Mouse (Mus musculus): Measurements from ENCODE around the gene Tmem234. TPM values are rescaled to one million over a fixed set of nuclear protein-coding genes. Genes with fewer than 3 reads are reported as not detected.

The Tmem234 gene
- polyA plus RNA-seq, 1 experiment from 2014 or later: 159 TPM

GRCm38 (mm10) chr4:129584370-129584769 is 16.1 kb upstream of the Tmem234 start:
- H3K27ac ChIP-seq: peak overlapping the region; percentile 86
- 48% methylated on average over 1 of the region's 1 CpGs for WGBS (ENCODE audit: insufficient replicate concordance)
- H3K27me3 ChIP-seq (replicated peaks): no peaks in the 10 kb centered on the region
- H3K4me3 ChIP-seq: peak overlapping the region; percentile 56
- H3K9ac ChIP-seq: peak overlapping the region; percentile 72
- peaks cover 48% of the 10 kb centered on the region for H3K4me1 ChIP-seq
- peak overlapping the region; percentile 86 for H3K4me2 ChIP-seq
- H3K36me3 ChIP-seq: no peaks in the 10 kb centered on the region
- no peaks in the 10 kb centered on the region for H3K9me3 ChIP-seq (replicated peaks)
- no peak for ATAC-seq

- H3K9me3 ChIP-seq (replicated peaks): no peaks in the 10 kb centered on the region
- peaks cover 1% of the 10 kb centered on the region; the same call in 1 of the 2 replicates for H3K36me3 ChIP-seq
- 2% methylated on average over 36 of the region's 36 CpGs for WGBS (ENCODE audit: insufficient replicate concordance)
- no peaks in the 10 kb centered on the region for H3K27me3 ChIP-seq (replicated peaks)
- peaks cover 51% of the 10 kb centered on the region for H3K4me1 ChIP-seq
- peak overlapping the region; percentile 56 for H3K4me3 ChIP-seq
- H3K4me2 ChIP-seq: peak overlapping the region; percentile 86
- peak overlapping the region; percentile 86 for H3K27ac ChIP-seq
- peak; percentile 75 for ATAC-seq
- H3K9ac ChIP-seq: peak overlapping the region; percentile 72
Observed at GRCm38 (mm10) chr4:129584884-129585608, 15.4 kb upstream of the Tmem234 start.

- H3K4me2 ChIP-seq: peak overlapping the region; percentile 86
- H3K27ac ChIP-seq: peak overlapping the region; percentile 86
- peaks cover 50% of the 10 kb centered on the region for H3K4me1 ChIP-seq
- no peaks in the 10 kb centered on the region for H3K27me3 ChIP-seq (replicated peaks)
- H3K9ac ChIP-seq: peak overlapping the region; percentile 72
- ATAC-seq: peak; percentile 74
- peak overlapping the region; percentile 56 for H3K4me3 ChIP-seq
- 39% methylated on average over 9 of the region's 9 CpGs for WGBS (ENCODE audit: insufficient replicate concordance)
- no peaks in the 10 kb centered on the region for H3K9me3 ChIP-seq (replicated peaks)
- peaks cover 9% of the 10 kb centered on the region for H3K36me3 ChIP-seq
Observed at GRCm38 (mm10) chr4:129585773-129586172, 14.7 kb upstream of the Tmem234 start.

DNA sequence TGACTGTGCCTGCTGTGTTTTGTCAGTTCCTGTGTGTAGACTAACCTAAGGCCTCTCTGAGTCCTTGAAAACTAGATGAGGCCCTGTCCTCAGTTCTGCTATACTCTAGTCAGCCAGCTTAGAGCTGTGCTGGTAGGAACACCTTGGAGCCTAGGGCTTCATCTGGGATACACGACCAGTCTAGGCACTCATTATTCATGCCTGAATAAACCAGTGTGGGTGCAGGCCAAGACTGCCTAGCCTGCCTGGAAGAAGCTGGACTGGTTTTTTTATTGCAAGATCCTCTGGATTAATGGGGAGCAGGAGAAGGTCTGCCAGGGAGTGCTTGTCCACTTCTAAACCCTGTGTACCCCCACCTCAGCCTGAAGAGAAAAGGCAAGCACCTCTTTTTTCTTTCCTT is 13.5 kb upstream of the Tmem234 start:
- Histone ChIP-seq H3K4me1 (peaks cover 50% of the 10 kb centered on the region), H3K4me3 (no peak overlapping the region), H3K4me2 (no peak overlapping the region), H3K36me3 (peaks cover 20% of the 10 kb centered on the region), H3K27me3 (replicated peaks) (no peaks in the 10 kb centered on the region), H3K27ac (peak overlapping the region; percentile 68), H3K9ac (no peak overlapping the region), H3K9me3 (replicated peaks) (no peaks in the 10 kb centered on the region)
- ATAC-seq: no peak
- WGBS (ENCODE audit: insufficient replicate concordance): 64% methylated on average over 1 of the region's 1 CpGs

- Histone ChIP-seq H3K27me3 (replicated peaks) (no peaks in the 10 kb centered on the region), H3K36me3 (peaks cover 39% of the 10 kb centered on the region), H3K27ac (peak overlapping the region; percentile 84), H3K4me2 (peak overlapping the region; percentile 39), H3K9ac (peak overlapping the region; percentile 37), H3K4me1 (peaks cover 50% of the 10 kb centered on the region), H3K9me3 (replicated peaks) (no peaks in the 10 kb centered on the region), H3K4me3 (no peak overlapping the region)
- WGBS (ENCODE audit: insufficient replicate concordance): 49% methylated on average over 4 of the region's 4 CpGs
- ATAC-seq: peak; percentile 72
Observed at GRCm38 (mm10) chr4:129588865-129589264, 11.6 kb upstream of the Tmem234 start.

- ATAC-seq: peak; percentile 89
- peak overlapping the region; percentile 80 for H3K27ac ChIP-seq
- H3K9me3 ChIP-seq (replicated peaks): no peaks in the 10 kb centered on the region
- H3K36me3 ChIP-seq: peaks cover 61% of the 10 kb centered on the region
- H3K4me1 ChIP-seq: peaks cover 16% of the 10 kb centered on the region
- 0 out of 2 replicates have a peak overlapping the region, but pooled peaks have one; percentile 15 for H3K9ac ChIP-seq
- no peaks in the 10 kb centered on the region for H3K27me3 ChIP-seq (replicated peaks)
- H3K4me2 ChIP-seq: peak overlapping the region; percentile 14
- 37% methylated on average over 7 of the region's 7 CpGs for WGBS (ENCODE audit: insufficient replicate concordance)
- no peak overlapping the region for H3K4me3 ChIP-seq
Observed at GRCm38 (mm10) chr4:129608426-129609025, 8.1 kb downstream of the Tmem234 start.

GRCm38 (mm10) chr4:129609139-129609631 is 8.7 kb downstream of the Tmem234 start:
- peaks cover 15% of the 10 kb centered on the region for H3K4me1 ChIP-seq
- no peak overlapping the region for H3K9ac ChIP-seq
- no peak overlapping the region for H3K4me2 ChIP-seq
- H3K9me3 ChIP-seq (replicated peaks): no peaks in the 10 kb centered on the region
- no peak overlapping the region for H3K4me3 ChIP-seq
- WGBS (ENCODE audit: insufficient replicate concordance): 71% methylated on average over 12 of the region's 12 CpGs
- H3K36me3 ChIP-seq: peaks cover 60% of the 10 kb centered on the region
- peak overlapping the region; percentile 2 for H3K27ac ChIP-seq
- ATAC-seq: no peak; the same call in 1 of the 2 replicates
- H3K27me3 ChIP-seq (replicated peaks): no peaks in the 10 kb centered on the region

DNA sequence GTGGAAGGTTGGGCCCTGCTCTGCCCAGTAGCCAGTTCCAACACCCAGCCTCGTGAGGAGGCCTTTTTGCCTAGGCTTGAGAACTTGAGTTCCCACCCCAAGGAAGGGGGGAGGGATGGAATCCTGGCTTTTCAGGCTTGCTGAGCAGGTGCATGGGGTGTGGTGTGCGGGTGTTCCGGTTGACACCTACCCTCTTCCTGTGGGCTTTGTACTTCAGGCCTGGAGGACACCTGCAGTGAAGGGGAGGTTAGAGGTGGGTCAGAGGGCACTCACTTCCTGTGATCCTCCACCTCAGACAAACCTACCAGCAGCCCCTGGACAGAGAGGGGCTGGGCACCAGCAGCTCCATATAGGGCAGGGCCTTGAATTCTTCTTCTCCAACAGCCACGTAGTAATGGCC is 9.6 kb downstream of the Tmem234 start:
- peak overlapping the region; percentile 2; the same call in 1 of the 2 replicates for H3K27ac ChIP-seq
- H3K4me3 ChIP-seq: no peak overlapping the region
- peaks cover 54% of the 10 kb centered on the region for H3K36me3 ChIP-seq
- no peaks in the 10 kb centered on the region for H3K9me3 ChIP-seq (replicated peaks)
- H3K4me1 ChIP-seq: peaks cover 15% of the 10 kb centered on the region
- ATAC-seq: no peak
- H3K4me2 ChIP-seq: no peak overlapping the region
- no peaks in the 10 kb centered on the region for H3K27me3 ChIP-seq (replicated peaks)
- 78% methylated on average over 4 of the region's 4 CpGs for WGBS (ENCODE audit: insufficient replicate concordance)
- no peak overlapping the region for H3K9ac ChIP-seq

- 64% methylated on average over 4 of the region's 4 CpGs for WGBS (ENCODE audit: insufficient replicate concordance)
- Histone ChIP-seq H3K9ac (no peak overlapping the region), H3K27ac (no peak overlapping the region), H3K4me3 (no peak overlapping the region), H3K27me3 (replicated peaks) (no peaks in the 10 kb centered on the region), H3K4me1 (peaks cover 15% of the 10 kb centered on the region), H3K4me2 (no peak overlapping the region), H3K9me3 (replicated peaks) (no peaks in the 10 kb centered on the region), H3K36me3 (peaks cover 49% of the 10 kb centered on the region)
- no peak for ATAC-seq
Observed at GRCm38 (mm10) chr4:129610472-129610871, 10.0 kb downstream of the Tmem234 start.

- no peak within 1 kb of the TSS for H3K27ac ChIP-seq
- H3K36me3 ChIP-seq: peaks cover 42% of the 10 kb centered on the region
- no peak within 1 kb of the TSS for H3K4me3 ChIP-seq
- no peak for ATAC-seq
- no peaks in the 10 kb centered on the region for H3K9me3 ChIP-seq (replicated peaks)
- 78% methylated on average over 6 of the region's 6 CpGs for WGBS (ENCODE audit: insufficient replicate concordance)
- no peaks in the 10 kb centered on the region for H3K27me3 ChIP-seq (replicated peaks)
- H3K9ac ChIP-seq: no peak within 1 kb of the TSS
- peaks cover 16% of the 10 kb centered on the region for H3K4me1 ChIP-seq
- H3K4me2 ChIP-seq: no peak within 1 kb of the TSS
Observed at GRCm38 (mm10) chr4:129614093-129614492, 13.6 kb downstream of the Tmem234 start, which contains the start of gene Dcdc2b. Dcdc2b (minus strand) TSS chr4:129614257.

- Histone ChIP-seq H3K36me3 (peaks cover 28% of the 10 kb centered on the region), H3K9me3 (replicated peaks) (no peaks in the 10 kb centered on the region), H3K27ac (no peak overlapping the region), H3K4me2 (no peak overlapping the region), H3K4me3 (no peak overlapping the region), H3K9ac (no peak overlapping the region), H3K4me1 (peaks cover 21% of the 10 kb centered on the region), H3K27me3 (replicated peaks) (no peaks in the 10 kb centered on the region)
- no peak for ATAC-seq
- 81% methylated on average over 9 of the region's 9 CpGs for WGBS (ENCODE audit: insufficient replicate concordance)
Observed at GRCm38 (mm10) chr4:129615801-129616290, 15.4 kb downstream of the Tmem234 start.

DNA sequence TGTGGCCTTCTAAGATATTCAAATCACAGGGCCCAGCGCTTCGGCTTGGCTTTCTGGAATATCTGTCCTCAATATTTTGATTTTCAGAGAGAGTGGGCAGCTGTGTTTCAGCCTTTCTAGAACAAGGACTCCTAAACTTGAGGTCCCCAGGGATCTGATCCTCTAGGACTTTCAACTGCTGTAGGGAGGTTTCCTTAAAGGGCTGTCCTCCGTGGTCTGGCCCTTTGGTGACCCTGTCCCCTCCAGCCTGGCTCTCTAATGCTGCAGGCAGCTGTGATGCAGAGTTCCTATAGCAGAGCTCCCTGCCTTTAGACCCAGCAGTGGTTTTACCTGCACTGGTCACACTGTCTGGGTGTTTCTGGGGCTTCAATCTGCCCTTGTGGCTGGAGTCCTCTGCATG is 16.2 kb downstream of the Tmem234 start:
- no peak for ATAC-seq
- Histone ChIP-seq H3K9me3 (replicated peaks) (no peaks in the 10 kb centered on the region), H3K36me3 (peaks cover 28% of the 10 kb centered on the region), H3K4me2 (no peak overlapping the region), H3K27ac (no peak overlapping the region), H3K4me3 (no peak overlapping the region), H3K9ac (no peak overlapping the region), H3K27me3 (replicated peaks) (no peaks in the 10 kb centered on the region), H3K4me1 (peaks cover 27% of the 10 kb centered on the region)
- 86% methylated on average over 3 of the region's 3 CpGs for WGBS (ENCODE audit: insufficient replicate concordance)
